Mouse (Mus musculus): ENCODE measurements around the gene Rnf20.

DNA sequence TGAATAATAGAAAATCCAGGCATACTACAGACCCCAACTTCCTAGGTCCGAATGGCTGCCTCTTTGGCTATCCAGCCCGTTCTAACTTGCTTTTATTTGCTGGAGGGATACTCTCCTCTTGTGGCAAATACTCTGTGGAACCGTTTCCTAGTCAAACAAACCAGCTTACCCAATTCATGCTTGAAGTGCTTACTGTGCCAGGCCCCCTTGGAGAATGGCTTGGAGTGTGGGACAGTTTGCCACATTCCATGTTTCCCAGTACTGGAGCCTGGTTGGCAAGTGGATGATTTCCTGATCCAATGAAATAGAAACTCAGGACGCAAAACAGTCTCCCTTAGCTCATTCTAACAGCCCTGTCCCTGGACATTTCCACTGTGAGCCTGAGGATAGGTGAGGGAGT, 30.4 kb downstream of the Rnf20 start:
- TF ChIP-seq CTCF (conservative IDR thresholded peaks at IDR 0.05; ENCODE audit: low read length) (no peak), POU5F1 (IDR thresholded peaks at IDR 0.05; ENCODE audit: borderline replicate concordance, low read length) (no peak)
